Mouse (Mus musculus) megakaryocyte, embryonic 14.5 days (primary cell): ENCODE data around the gene Ankfn1. TPM values are rescaled to one million over a fixed set of nuclear protein-coding genes. Genes with fewer than 3 reads are reported as not detected.
A peak's percentile ranks its signal among the peaks of the same experiment; 100 is the strongest.

Source experiments
- H3K27me3 ChIP-seq: replicated peaks from 2 replicates; pipeline ENCODE3; 2012; ENCODE audit warnings: inconsistent platforms
- H3K36me3 ChIP-seq: replicated peaks from 2 replicates; pipeline ENCODE3; 2012; ENCODE audit warnings: low read length, inconsistent platforms, mixed read lengths
- H3K4me1 ChIP-seq: 2 replicates; pipeline ENCODE4 v1.6.1; 2012; ENCODE audit warnings: inconsistent platforms
- H3K4me3 ChIP-seq: replicated peaks from 2 replicates; pipeline ENCODE3; 2012; ENCODE audit warnings: moderate library complexity, mild to moderate bottlenecking, inconsistent platforms
- H3K9me3 ChIP-seq: 2 replicates; pipeline ENCODE4 v1.6.1; 2012; ENCODE audit warnings: inconsistent platforms
- FLI1 ChIP-seq: IDR thresholded peaks from 2 replicates; pipeline ENCODE4 v1.6.1; 2012; ENCODE audit warnings: low read length, inconsistent platforms, mixed read lengths
- GATA1 ChIP-seq: IDR thresholded peaks from 3 replicates; pipeline ENCODE4 v1.6.1; 2012; ENCODE audit warnings: mixed read lengths, low read length, inconsistent platforms, borderline replicate concordance
- polyA plus RNA-seq: library from polyadenylated mRNA; stranded (reverse); fragments of >175 nt; gene quantifications from 2 replicates; pipeline ENCODE4 v1.2.3, GENCODE M21; 2012; ENCODE audit warnings: low replicate concordance; ENCODE audit not compliant: insufficient read depth

Ankfn1 gene
- polyA plus RNA-seq: 0.56 TPM in 1 of 2 replicates, not detected in the other

- Histone ChIP-seq H3K4me3 (peak within 1 kb of the TSS; percentile 66), H3K4me1 (no peaks in the 10 kb centered on the region), H3K9me3 (0 out of 2 replicates have a peak, but pooled peaks cover 2% of the 10 kb centered on the region), H3K27me3 (no peaks in the 10 kb centered on the region), H3K36me3 (no peaks in the 10 kb centered on the region)
- TF ChIP-seq GATA1: no peak
- TF ChIP-seq FLI1: no peak
Measured at GRCm38 (mm10) chr11:89777431-89777830, at the start of gene Ankfn1. Ankfn1 (minus strand) TSS chr11:89777653.

GRCm38 (mm10) chr11:89823661-89824446 lies 46.4 kb upstream of the Ankfn1 start:
- Histone ChIP-seq H3K9me3 (no peaks in the 10 kb centered on the region), H3K36me3 (no peaks in the 10 kb centered on the region), H3K4me1 (no peaks in the 10 kb centered on the region)

GRCm38 (mm10) chr11:89818594-89818993 lies 41.1 kb upstream of the Ankfn1 start:
- Histone ChIP-seq H3K4me3 (no peak overlapping the region), H3K36me3 (no peaks in the 10 kb centered on the region), H3K9me3 (no peaks in the 10 kb centered on the region), H3K4me1 (no peaks in the 10 kb centered on the region), H3K27me3 (peaks cover 2% of the 10 kb centered on the region)
- TF ChIP-seq FLI1: no peak
- TF ChIP-seq GATA1: no peak

More at GRCm38 (mm10) chr11:89823661-89824446, 46.4 kb upstream of the Ankfn1 start:
- TF ChIP-seq FLI1 (no peak), GATA1 (no peak)
- Histone ChIP-seq H3K27me3 (peaks cover 2% of the 10 kb centered on the region), H3K4me3 (no peak overlapping the region)

- Histone ChIP-seq H3K4me1 (no peaks in the 10 kb centered on the region), H3K27me3 (no peaks in the 10 kb centered on the region)
- TF ChIP-seq FLI1 (no peak), GATA1 (no peak)
Measured at GRCm38 (mm10) chr11:89811403-89811802, 34.0 kb upstream of the Ankfn1 start.

GRCm38 (mm10) chr11:89807998-89808397 lies 30.5 kb upstream of the Ankfn1 start:
- Histone ChIP-seq H3K4me1 (no peaks in the 10 kb centered on the region), H3K27me3 (no peaks in the 10 kb centered on the region), H3K9me3 (no peaks in the 10 kb centered on the region), H3K36me3 (no peaks in the 10 kb centered on the region), H3K4me3 (no peak overlapping the region)
- TF ChIP-seq GATA1 (no peak), FLI1 (no peak)

More at GRCm38 (mm10) chr11:89811403-89811802, 34.0 kb upstream of the Ankfn1 start:
- Histone ChIP-seq H3K9me3 (no peaks in the 10 kb centered on the region), H3K4me3 (no peak overlapping the region), H3K36me3 (no peaks in the 10 kb centered on the region)

GRCm38 (mm10) chr11:89804822-89805221 lies 27.4 kb upstream of the Ankfn1 start:
- H3K4me1 ChIP-seq: no peaks in the 10 kb centered on the region
- no peak overlapping the region for H3K4me3 ChIP-seq
- TF ChIP-seq FLI1: no peak
- TF ChIP-seq GATA1: no peak

GRCm38 (mm10) chr11:89803974-89804373 lies 26.5 kb upstream of the Ankfn1 start:
- TF ChIP-seq FLI1 (no peak), GATA1 (no peak)
- no peaks in the 10 kb centered on the region for H3K4me1 ChIP-seq
- no peaks in the 10 kb centered on the region for H3K27me3 ChIP-seq
- H3K4me3 ChIP-seq: no peak overlapping the region
- no peaks in the 10 kb centered on the region for H3K36me3 ChIP-seq
- peaks cover 12% of the 10 kb centered on the region for H3K9me3 ChIP-seq

More at GRCm38 (mm10) chr11:89804822-89805221, 27.4 kb upstream of the Ankfn1 start:
- H3K27me3 ChIP-seq: no peaks in the 10 kb centered on the region
- H3K9me3 ChIP-seq: peaks cover 12% of the 10 kb centered on the region
- H3K36me3 ChIP-seq: no peaks in the 10 kb centered on the region

- Histone ChIP-seq H3K36me3 (no peaks in the 10 kb centered on the region), H3K27me3 (no peaks in the 10 kb centered on the region), H3K4me1 (no peaks in the 10 kb centered on the region), H3K9me3 (0 out of 2 replicates have a peak, but pooled peaks cover 3% of the 10 kb centered on the region), H3K4me3 (no peak overlapping the region)
- no peak for TF ChIP-seq FLI1
- no peak for TF ChIP-seq GATA1
Measured at GRCm38 (mm10) chr11:89792709-89793108, 15.3 kb upstream of the Ankfn1 start.

- Histone ChIP-seq H3K4me1 (no peaks in the 10 kb centered on the region), H3K27me3 (no peaks in the 10 kb centered on the region), H3K9me3 (0 out of 2 replicates have a peak, but pooled peaks cover 2% of the 10 kb centered on the region), H3K36me3 (no peaks in the 10 kb centered on the region), H3K4me3 (no peak overlapping the region)
- TF ChIP-seq FLI1 (no peak), GATA1 (no peak)
Measured at GRCm38 (mm10) chr11:89776070-89776469, 1.4 kb downstream of the Ankfn1 start.

GRCm38 (mm10) chr11:89774913-89775312 lies 2.5 kb downstream of the Ankfn1 start:
- no peak overlapping the region for H3K4me3 ChIP-seq
- no peaks in the 10 kb centered on the region for H3K4me1 ChIP-seq
- H3K9me3 ChIP-seq: 0 out of 2 replicates have a peak, but pooled peaks cover 2% of the 10 kb centered on the region
- no peaks in the 10 kb centered on the region for H3K27me3 ChIP-seq
- no peaks in the 10 kb centered on the region for H3K36me3 ChIP-seq
- TF ChIP-seq GATA1 (no peak), FLI1 (no peak)
